Mouse (Mus musculus) cerebellum, adult 11 months (tissue): ENCODE data around the gene Phf20.
A peak's percentile ranks its signal among the peaks of the same experiment; 100 is the strongest.

Source experiments
- DNase-seq: peaks from one replicate; pipeline ENCODE4 v3.0.0; 2022

The Phf20 gene

GRCm38 (mm10) chr2:156321538-156321937 is 125.3 kb downstream of the Phf20 start:
- DNase-seq: no peak

- no peak for DNase-seq
Measured at GRCm38 (mm10) chr2:156324116-156324588, 127.9 kb downstream of the Phf20 start.

GRCm38 (mm10) chr2:156324681-156325080 is 128.4 kb downstream of the Phf20 start:
- DNase-seq: no peak

- no peak for DNase-seq
Measured at GRCm38 (mm10) chr2:156330681-156331080, 134.4 kb downstream of the Phf20 start.

- no peak for DNase-seq
Measured at GRCm38 (mm10) chr2:156331446-156331965, 135.2 kb downstream of the Phf20 start.

- no peak for DNase-seq
Measured at GRCm38 (mm10) chr2:156340078-156340477, 143.8 kb downstream of the Phf20 start.

GRCm38 (mm10) chr2:156344775-156345532 is 148.7 kb downstream of the Phf20 start:
- DNase-seq: peak; percentile 10

- DNase-seq: no peak
Measured at GRCm38 (mm10) chr2:156348812-156349211, 152.5 kb downstream of the Phf20 start.

- DNase-seq: no peak
Measured at GRCm38 (mm10) chr2:156349286-156349848, 153.1 kb downstream of the Phf20 start.

- DNase-seq: no peak
Measured at GRCm38 (mm10) chr2:156351243-156351642, 155.0 kb downstream of the Phf20 start.

GRCm38 (mm10) chr2:156352413-156353165 is 156.3 kb downstream of the Phf20 start:
- no peak for DNase-seq

GRCm38 (mm10) chr2:156353265-156353692 is 157.0 kb downstream of the Phf20 start:
- no peak for DNase-seq

- no peak for DNase-seq
Measured at GRCm38 (mm10) chr2:156356031-156356430, 159.8 kb downstream of the Phf20 start.
